ENCODE assay signal across 8 mouse cellular contexts in genomic region chr9:56417948-56418737, GRCm38 (mm10). TPM values are rescaled to one million over a fixed set of nuclear protein-coding genes. Genes with fewer than 3 reads are reported as not detected.
DNase-seq lines count a peak whose midpoint lies in the region; ATAC-seq lines count a peak whose summit lies in the region.

Gene Peak1, minus strand, starts transcription at chr9:56418067.
Gene Hmg20a, plus strand, starts transcription at chr9:56418609.

- under 1% methylated on average over 59 of the region's 59 CpGs for WGBS in heart, embryonic 10.5 days
- WGBS in kidney, embryonic 15.5 days, result under 1% methylated on average over 57 of the region's 59 CpGs

- no peaks in the 10 kb centered on the region for H3K9me3 ChIP-seq in heart, embryonic 10.5 days
- H3K9me3 ChIP-seq in kidney, embryonic 15.5 days (replicated peaks), result no peaks in the 10 kb centered on the region

- peak within 1 kb of the TSS; percentile 70 for H3K4me2 ChIP-seq in kidney, embryonic 15.5 days

- peak; percentile 100 for DNase-seq in B cell, adult 2 months
- DNase-seq in brain, adult 2 months (ENCODE audit: low read depth, low spot score), result peak; percentile 100
- DNase-seq in heart, embryonic 10.5 days (ENCODE audit: low spot score), result peak; percentile 99
- DNase-seq in liver, result peak; percentile 100
- peak; percentile 99 to 100 for DNase-seq in spleen, postnatal 4 days (ENCODE audit: low spot score in 2 of 2)

- peak; percentile 95 for ATAC-seq in erythroblast, adult 5-6 weeks (replicated peaks; ENCODE audit: low FRiP score, poor library complexity, severe bottlenecking)
- ATAC-seq in kidney, embryonic 15.5 days (replicated peaks; ENCODE audit: low FRiP score), result peak; percentile 95
- ATAC-seq in monocyte, adult 5-6 weeks (replicated peaks; ENCODE audit: insufficient number of reproducible peaks, low FRiP score, low TSS enrichment, poor library complexity, severe bottlenecking), result peak; percentile 93

- peak within 1 kb of the TSS; percentile 89 for H3K4me3 ChIP-seq in heart, embryonic 10.5 days
- H3K4me3 ChIP-seq in kidney, embryonic 15.5 days (replicated peaks), result peak within 1 kb of the TSS; percentile 91

- H3K36me3 ChIP-seq in heart, embryonic 10.5 days, result no peaks in the 10 kb centered on the region
- H3K36me3 ChIP-seq in kidney, embryonic 15.5 days, result no peaks in the 10 kb centered on the region

- H3K4me1 ChIP-seq in heart, embryonic 10.5 days, result peaks cover 26% of the 10 kb centered on the region
- H3K4me1 ChIP-seq in kidney, embryonic 15.5 days, result peaks cover 43% of the 10 kb centered on the region

- H3K9ac ChIP-seq in kidney, embryonic 15.5 days, result peak within 1 kb of the TSS; percentile 92

- peak within 1 kb of the TSS; percentile 96 for H3K27ac ChIP-seq in heart, embryonic 10.5 days
- H3K27ac ChIP-seq in kidney, embryonic 15.5 days, result peak within 1 kb of the TSS; percentile 96

- no peaks in the 10 kb centered on the region for H3K27me3 ChIP-seq in heart, embryonic 10.5 days (ENCODE audit: insufficient read depth, poor library complexity, severe bottlenecking)
- H3K27me3 ChIP-seq in kidney, embryonic 15.5 days, result no peaks in the 10 kb centered on the region

RNA-seq across cellular contexts. Expression of gene Peak1, which starts in this region (rescaled TPM):
- total RNA-seq in erythroblast, adult 5-6 weeks (2015; ENCODE audit: low replicate concordance), result 1.3 and 3.8 TPM in 2 replicates
- 1.4 and 2.2 TPM in 2 replicates for total RNA-seq in erythroblast, adult 5-6 weeks (2017; ENCODE audit: low replicate concordance)
- polyA plus RNA-seq in heart, embryonic 10.5 days (2016; fragmentation: Nextera tagmentation; extraction: Ambion mirVana), result 10.0 and 10.3 TPM in 2 replicates
- 14.8 and 17.5 TPM in 2 replicates for polyA plus RNA-seq in kidney, embryonic 15.5 days (2015; fragmentation: Nextera tagmentation; extraction: Ambion mirVana)
- total RNA-seq in monocyte, adult 5-6 weeks (2017), result 27.6 to 83.7 TPM (median 27.7 TPM) in 3 replicates

RNA-seq across cellular contexts. Expression of gene Hmg20a, which starts in this region (rescaled TPM):
- 6.7 and 9.0 TPM in 2 replicates for total RNA-seq in erythroblast, adult 5-6 weeks (2015; ENCODE audit: low replicate concordance)
- 7.0 and 9.4 TPM in 2 replicates for total RNA-seq in erythroblast, adult 5-6 weeks (2017; ENCODE audit: low replicate concordance)
- polyA plus RNA-seq in heart, embryonic 10.5 days (2016; fragmentation: Nextera tagmentation; extraction: Ambion mirVana), result 56.9 and 62.4 TPM in 2 replicates
- 58.0 and 64.0 TPM in 2 replicates for polyA plus RNA-seq in kidney, embryonic 15.5 days (2015; fragmentation: Nextera tagmentation; extraction: Ambion mirVana)
- 17.4 to 41.9 TPM (median 30.0 TPM) in 3 replicates for total RNA-seq in monocyte, adult 5-6 weeks (2017)

Comparison
In these comparisons a context has a peak if more than half of its experiments do, and no peak if none do; other contexts are left out.
1. Peak in every context shown above with its lines: DNase-seq, ATAC-seq, H3K4me3 ChIP-seq and H3K27ac ChIP-seq.